Mouse (Mus musculus) bone marrow macrophage, adult 2 months (primary cell): Measurements from ENCODE around the gene Syt5.

Experiments used
- CTCF ChIP-seq: IDR thresholded peaks from 2 replicates; pipeline ENCODE4 v1.5.1; 2012; ENCODE audit warnings: low read depth, mild to moderate bottlenecking, low read length, moderate library complexity
- POLR2A ChIP-seq: IDR thresholded peaks from 2 replicates; pipeline ENCODE4 v1.6.1; 2012; ENCODE audit warnings: mild to moderate bottlenecking, low read depth, low read length, borderline replicate concordance

DNA sequence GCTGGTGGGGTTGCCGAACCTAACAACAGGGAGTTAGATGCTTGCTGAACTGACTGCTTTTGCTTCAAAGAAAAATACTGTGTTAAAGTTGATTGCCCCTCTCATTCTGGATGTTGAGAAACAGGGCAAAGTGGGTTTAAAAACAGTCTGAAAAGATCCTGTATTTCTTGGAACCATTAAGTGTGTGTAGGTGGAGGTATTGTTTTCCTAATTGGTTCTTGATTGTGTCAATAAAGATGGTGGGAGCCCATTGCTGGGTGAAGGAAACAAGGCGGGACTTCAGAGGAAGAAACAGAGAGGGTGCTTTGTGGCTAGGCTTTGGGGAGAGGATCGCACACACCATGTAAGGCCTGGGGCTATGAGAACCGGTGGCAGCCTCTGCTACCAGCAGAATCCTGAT lies 10.2 kb downstream of the Syt5 start:
- TF ChIP-seq CTCF, result no peak
- TF ChIP-seq POLR2A, result no peak
